Mouse (Mus musculus) heart, embryonic 13.5 days (tissue): ENCODE results near the gene 3110001I22Rik. TPM values are rescaled to one million over a fixed set of nuclear protein-coding genes. Genes with fewer than 3 reads are reported as not detected.
A peak's percentile ranks its signal among the peaks of the same experiment; 100 is the strongest.
"Not testable (repeated sequence)": the region's sequence is repeated elsewhere in the genome, so short reads cannot be mapped to it uniquely, and the experiment has no call there.

Experiments used
- ATAC-seq: fragments of 200-750 bp; cut with Nextera tagmentation; 2 replicates; pipeline ENCODE4 v1.8.0; 2017; ENCODE audit warnings: moderate TSS enrichment; ENCODE audit not compliant: insufficient number of reproducible peaks, low FRiP score, low TSS enrichment; ENCODE audit errors: extremely low read depth
- H3K27ac ChIP-seq: fragments of 300-500 bp; sonication (generic); replicated peaks from 2 replicates; pipeline ENCODE4 v1.5.1; 2015; ENCODE audit warnings: moderate library complexity, mild to moderate bottlenecking, inconsistent platforms
- H3K27me3 ChIP-seq: fragments of 300-500 bp; sonication (generic); replicated peaks from 2 replicates; pipeline ENCODE4 v1.6.1; 2015; ENCODE audit warnings: mild to moderate bottlenecking, inconsistent platforms
- H3K36me3 ChIP-seq: fragments of 300-500 bp; sonication (generic); 2 replicates; pipeline ENCODE4 v1.6.1; 2015; ENCODE audit warnings: mild to moderate bottlenecking, inconsistent platforms
- H3K4me1 ChIP-seq: fragments of 300-500 bp; sonication (generic); 2 replicates; pipeline ENCODE4 v1.6.1; 2015; ENCODE audit warnings: inconsistent platforms
- H3K4me2 ChIP-seq: fragments of 300-500 bp; sonication (generic); 2 replicates; pipeline ENCODE4 v1.6.1; 2015; ENCODE audit warnings: inconsistent platforms, mild to moderate bottlenecking, moderate library complexity
- H3K4me3 ChIP-seq: fragments of 300-500 bp; sonication (generic); 2 replicates; pipeline ENCODE4 v1.5.1; 2015; ENCODE audit warnings: moderate library complexity, mild to moderate bottlenecking, inconsistent platforms
- H3K9ac ChIP-seq: fragments of 300-500 bp; sonication (generic); 2 replicates; pipeline ENCODE4 v1.6.1; 2015; ENCODE audit warnings: inconsistent platforms, mild to moderate bottlenecking, moderate library complexity
- H3K9me3 ChIP-seq: fragments of 300-500 bp; sonication (generic); 2 replicates; pipeline ENCODE4 v1.6.1; 2016; ENCODE audit warnings: inconsistent platforms
- WGBS: fragments of 180-500 bp; shearing (Covaris S2); methylation state at CpG from one replicate; pipeline ENCODE4 v1.1.7; 2015; ENCODE audit warnings: mixed read lengths; 5-methylcytosine and 5-hydroxymethylcytosine counted together
- polyA plus RNA-seq: library from polyadenylated mRNA; unstranded; fragments of >200 nt; fragmentation: Nextera tagmentation; extraction: Ambion mirVana; gene quantifications from 2 replicates; pipeline ENCODE4 v1.2.1, GENCODE M21; 2015

Gene 3110001I22Rik
- polyA plus RNA-seq, 1 experiment from 2014 or later = 4.1 TPM

DNA sequence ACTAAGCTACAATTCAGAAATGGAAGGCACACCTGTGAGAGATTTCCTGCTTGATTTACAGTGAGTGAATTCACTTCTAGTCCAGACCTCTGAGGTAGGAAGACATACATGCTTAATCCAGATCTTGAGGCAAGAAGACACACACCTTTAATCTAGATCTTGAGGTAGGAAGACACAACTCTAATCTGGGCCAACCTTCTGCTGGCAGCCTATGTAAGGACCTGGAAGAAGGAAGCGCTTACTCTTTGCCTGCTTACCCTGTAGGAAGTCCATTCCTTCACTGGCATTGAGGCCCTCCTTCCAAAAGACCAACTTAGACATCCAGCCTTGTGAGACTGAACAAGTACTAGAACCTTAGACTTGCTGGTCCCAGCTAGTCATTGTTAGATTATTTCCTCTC lies 2.4 kb upstream of the 3110001I22Rik start:
- WGBS = 88% methylated on average over 1 of the region's 1 CpGs
- ATAC-seq = no peak
- peaks cover 32% of the 10 kb centered on the region for H3K4me1 ChIP-seq

DNA sequence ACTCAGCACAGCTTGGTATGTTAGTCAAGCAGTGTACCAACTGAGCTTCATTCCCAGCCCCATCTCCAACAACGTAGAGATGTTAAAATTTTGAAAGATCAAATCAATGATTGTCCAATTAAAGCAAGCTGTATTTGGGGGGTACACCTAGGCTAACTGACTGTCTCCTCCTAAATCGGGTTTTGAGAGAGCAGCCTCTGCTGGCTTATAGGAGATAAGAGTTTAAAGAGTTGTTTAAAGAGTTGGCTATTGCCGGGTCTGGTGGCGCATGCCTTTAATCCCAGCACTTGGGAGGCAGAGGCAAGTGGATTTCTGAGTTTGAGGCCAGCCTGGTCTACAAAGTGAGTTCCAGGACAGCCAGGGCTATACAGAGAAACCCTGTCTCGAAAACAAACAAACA lies 833 bp upstream of the 3110001I22Rik start:
- H3K36me3 ChIP-seq, H3K27ac ChIP-seq, H3K9ac ChIP-seq, ATAC-seq, H3K27me3 ChIP-seq, H3K9me3 ChIP-seq: not testable (repeated sequence)
- H3K4me1 ChIP-seq = peaks cover 32% of the 10 kb centered on the region
- H3K4me3 ChIP-seq = peak overlapping the region; percentile 96; the same call in 1 of the 2 replicates
- peak overlapping the region; percentile 83 for H3K4me2 ChIP-seq
- WGBS = 69% methylated on average over 5 of the region's 5 CpGs

More for the DNA sequence above, 2.4 kb upstream of the 3110001I22Rik start:
- Histone ChIP-seq H3K36me3 (peaks cover 20% of the 10 kb centered on the region), H3K9me3 (no peaks in the 10 kb centered on the region), H3K4me3 (no peak overlapping the region), H3K27me3 (no peaks in the 10 kb centered on the region), H3K27ac (no peak overlapping the region), H3K4me2 (no peak overlapping the region), H3K9ac (no peak overlapping the region)

DNA sequence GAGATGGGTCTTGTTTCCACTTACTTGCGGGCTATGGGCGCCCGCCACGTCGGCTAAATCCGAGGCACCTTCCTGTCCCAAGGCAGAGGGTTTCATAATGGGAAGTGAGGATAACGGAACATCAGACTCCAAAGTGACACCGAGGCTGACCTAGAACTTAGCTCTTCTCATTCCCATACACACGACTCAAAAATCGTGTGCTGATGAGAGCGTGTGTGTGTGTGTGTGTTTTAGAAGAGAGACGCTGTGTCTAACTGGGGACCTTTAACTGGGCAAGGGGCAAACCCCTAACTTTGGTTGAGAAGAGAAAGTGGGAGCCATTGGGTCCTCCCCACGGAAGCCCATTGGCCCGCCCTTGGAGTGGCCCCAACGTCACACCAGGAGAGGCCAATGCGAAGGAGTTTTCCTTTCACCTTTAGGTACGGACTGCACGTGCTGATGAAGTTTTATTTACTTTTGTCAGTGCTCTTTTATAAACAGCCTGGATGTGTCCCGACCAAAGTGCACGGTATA lies 713 bp downstream of the 3110001I22Rik start:
- Histone ChIP-seq H3K36me3 (peaks cover 16% of the 10 kb centered on the region), H3K4me1 (peaks cover 25% of the 10 kb centered on the region), H3K27ac (peak overlapping the region; percentile 91), H3K4me2 (peak overlapping the region; percentile 83), H3K9me3 (no peaks in the 10 kb centered on the region), H3K27me3 (no peaks in the 10 kb centered on the region), H3K4me3 (peak overlapping the region; percentile 96), H3K9ac (peak overlapping the region; percentile 94)
- WGBS = 2% methylated on average over 20 of the region's 20 CpGs
- no peak for ATAC-seq

DNA sequence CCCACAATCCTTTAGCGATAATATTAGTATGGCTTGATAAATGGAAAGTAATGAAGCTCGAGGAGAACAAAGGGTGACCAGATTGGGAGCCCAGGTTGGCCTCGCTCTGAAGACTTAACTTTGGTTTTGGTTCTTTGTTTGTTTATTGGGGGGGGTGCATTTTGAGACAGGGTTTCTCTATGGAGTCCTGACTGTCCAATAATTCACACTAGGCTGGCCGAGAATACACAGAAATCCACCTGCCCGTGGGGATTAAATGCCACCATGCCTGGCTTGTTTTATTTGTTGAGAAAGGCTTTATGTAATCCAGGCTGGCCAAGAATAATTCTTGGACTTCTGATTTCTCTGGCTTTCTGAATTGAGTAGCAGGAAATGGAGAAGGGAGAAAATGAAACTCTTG lies 1.4 kb downstream of the 3110001I22Rik start:
- Histone ChIP-seq H3K4me1 (peaks cover 23% of the 10 kb centered on the region), H3K9ac (peak overlapping the region; percentile 94; the same call in 1 of the 2 replicates), H3K36me3 (peaks cover 23% of the 10 kb centered on the region), H3K27ac (no peak overlapping the region), H3K4me2 (peak overlapping the region; percentile 83), H3K27me3 (no peaks in the 10 kb centered on the region), H3K9me3 (no peaks in the 10 kb centered on the region), H3K4me3 (peak overlapping the region; percentile 96)
- no peak for ATAC-seq
- WGBS = 80% methylated on average over 5 of the region's 5 CpGs

DNA sequence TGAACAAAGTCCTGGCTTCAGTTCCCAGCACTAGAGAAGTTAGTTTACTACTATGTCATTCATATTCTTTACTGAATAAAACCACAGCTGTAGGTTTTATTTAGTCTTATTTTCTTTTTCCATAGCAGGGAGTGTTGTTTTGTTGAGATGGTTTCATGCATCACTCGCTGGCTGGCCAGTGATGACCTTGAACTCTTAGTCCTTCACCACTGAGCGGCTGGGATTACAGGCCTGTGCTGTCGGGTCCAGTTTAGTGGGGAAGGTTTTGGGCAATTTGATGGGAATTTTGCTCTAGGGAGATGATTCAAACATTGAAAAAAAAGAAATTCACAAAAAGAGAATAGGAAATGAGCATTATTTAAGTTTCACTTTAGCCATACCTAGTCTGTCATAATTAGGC lies 2.8 kb downstream of the 3110001I22Rik start:
- WGBS = 88% methylated on average over 3 of the region's 3 CpGs
- no peak overlapping the region for H3K4me3 ChIP-seq
- peaks cover 34% of the 10 kb centered on the region for H3K36me3 ChIP-seq
- H3K4me1 ChIP-seq = peaks cover 15% of the 10 kb centered on the region
- H3K4me2 ChIP-seq = no peak overlapping the region
- H3K9me3 ChIP-seq = no peaks in the 10 kb centered on the region
- ATAC-seq = no peak
- H3K27ac ChIP-seq = no peak overlapping the region
- H3K27me3 ChIP-seq = no peaks in the 10 kb centered on the region
- no peak overlapping the region for H3K9ac ChIP-seq

DNA sequence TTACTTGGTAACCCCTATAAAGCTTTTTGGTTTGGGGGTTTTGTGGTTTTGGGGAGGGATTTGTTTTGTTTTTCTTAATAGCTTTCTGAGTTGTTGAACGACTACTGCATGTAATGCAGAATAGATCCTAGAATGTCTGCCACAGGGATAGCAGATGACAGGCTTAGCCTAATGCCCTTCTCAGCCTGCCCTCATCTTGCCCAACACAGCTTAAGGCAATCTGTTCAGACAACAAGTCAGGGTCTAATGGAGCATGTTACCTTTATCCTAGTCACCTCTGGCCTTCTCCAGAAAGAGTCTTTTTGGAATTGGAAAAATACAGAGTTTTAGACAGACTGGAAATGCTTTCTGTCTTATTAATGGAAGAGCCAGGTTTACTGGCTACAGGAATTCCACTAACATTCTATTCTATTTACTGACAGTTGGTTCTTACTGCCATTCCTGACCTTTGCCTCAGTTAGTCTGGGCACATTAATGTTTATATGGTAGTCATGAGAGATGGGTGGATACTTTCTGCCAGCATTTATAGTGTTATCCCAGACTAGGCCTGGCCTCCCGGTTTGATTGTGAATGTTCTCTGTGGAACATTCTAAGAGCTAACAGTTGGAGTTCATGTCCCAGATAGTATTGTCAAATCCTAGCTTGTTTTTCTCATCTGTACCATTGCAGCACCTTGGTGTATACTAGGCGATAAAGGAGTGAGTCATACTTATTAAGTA lies 7.0 kb downstream of the 3110001I22Rik start:
- Histone ChIP-seq H3K27me3 (no peaks in the 10 kb centered on the region), H3K9me3 (no peaks in the 10 kb centered on the region), H3K36me3 (peaks cover 48% of the 10 kb centered on the region), H3K4me2 (no peak overlapping the region), H3K4me3 (no peak overlapping the region), H3K9ac (no peak overlapping the region), H3K4me1 (no peaks in the 10 kb centered on the region; the same call in 1 of the 2 replicates), H3K27ac (no peak overlapping the region)
- 82% methylated on average over 3 of the region's 3 CpGs for WGBS
- ATAC-seq = no peak

DNA sequence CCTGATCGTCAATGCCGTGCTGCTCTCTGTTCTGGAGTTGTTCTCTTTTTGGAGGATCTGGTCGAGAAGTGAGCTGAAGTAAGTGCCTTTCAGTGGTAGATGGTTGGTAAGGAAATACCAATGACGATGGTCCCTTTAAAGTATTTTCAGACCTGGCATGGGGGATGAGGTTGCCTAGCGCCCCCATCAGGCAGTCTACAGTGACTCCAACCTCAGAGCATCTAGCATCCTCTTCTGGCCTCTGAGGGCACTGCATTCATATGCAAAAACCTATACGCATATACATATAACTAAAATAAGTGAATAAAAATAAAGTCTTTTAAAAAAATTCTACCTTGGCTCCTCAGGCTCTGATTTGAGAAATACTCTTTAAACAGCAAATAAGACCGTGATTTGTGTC lies 27.3 kb downstream of the 3110001I22Rik start:
- H3K9me3 ChIP-seq = no peaks in the 10 kb centered on the region
- H3K36me3 ChIP-seq = peaks cover 94% of the 10 kb centered on the region
- no peak for ATAC-seq
- no peak overlapping the region for H3K4me2 ChIP-seq
- no peak overlapping the region for H3K27ac ChIP-seq
- no peaks in the 10 kb centered on the region for H3K4me1 ChIP-seq
- H3K4me3 ChIP-seq = no peak overlapping the region
- 91% methylated on average over 7 of the region's 7 CpGs for WGBS
- no peak overlapping the region for H3K9ac ChIP-seq
- H3K27me3 ChIP-seq = no peaks in the 10 kb centered on the region

DNA sequence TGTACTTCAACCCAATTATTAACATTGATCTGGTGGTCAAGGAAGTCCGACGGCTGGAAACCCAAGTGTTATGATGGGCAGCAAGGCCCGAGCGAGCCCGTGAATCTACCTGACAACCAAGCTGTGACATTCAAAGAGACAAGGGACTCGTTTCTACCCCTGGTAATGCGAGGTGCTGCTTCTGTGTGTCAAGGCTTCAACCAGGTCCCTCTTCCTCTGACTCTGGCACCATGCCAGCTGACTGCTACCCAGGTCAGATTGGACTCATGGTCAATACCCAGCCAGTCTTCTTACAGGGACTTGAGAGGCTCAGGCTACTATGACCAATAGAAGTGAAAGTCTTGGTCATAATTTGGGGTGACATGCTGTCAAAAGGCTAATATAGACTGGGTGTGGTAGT lies 30.5 kb downstream of the 3110001I22Rik start:
- 85% methylated on average over 7 of the region's 7 CpGs for WGBS
- Histone ChIP-seq H3K27ac (no peak overlapping the region), H3K4me1 (no peaks in the 10 kb centered on the region), H3K4me3 (no peak overlapping the region), H3K4me2 (no peak overlapping the region), H3K9ac (no peak overlapping the region), H3K27me3 (no peaks in the 10 kb centered on the region), H3K36me3 (peaks cover 85% of the 10 kb centered on the region), H3K9me3 (no peaks in the 10 kb centered on the region)
- ATAC-seq = no peak

DNA sequence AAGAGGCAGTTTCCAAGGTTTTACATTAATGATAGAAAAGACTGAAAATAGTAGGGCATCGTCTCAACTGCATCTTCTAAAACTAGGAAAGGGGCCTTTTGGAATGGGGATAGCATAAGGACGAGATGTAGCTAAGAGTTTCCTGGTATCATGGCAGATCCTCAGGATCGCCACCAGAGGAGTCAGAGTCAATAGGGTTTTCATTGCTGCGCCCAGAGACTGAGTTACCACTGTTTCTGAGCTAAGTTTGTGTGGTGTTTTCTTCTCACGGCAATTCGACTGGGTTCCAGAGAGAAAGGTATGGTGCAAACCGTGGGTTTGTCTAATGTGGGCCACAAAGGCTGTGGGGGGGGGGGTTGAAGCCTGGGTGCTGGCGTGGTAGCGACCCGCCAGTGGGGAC lies 32.9 kb downstream of the 3110001I22Rik start:
- H3K4me2 ChIP-seq = no peak overlapping the region
- H3K27me3 ChIP-seq = no peaks in the 10 kb centered on the region
- H3K4me1 ChIP-seq = no peaks in the 10 kb centered on the region
- no peaks in the 10 kb centered on the region for H3K9me3 ChIP-seq
- no peak for ATAC-seq
- no peak overlapping the region for H3K9ac ChIP-seq
- 88% methylated on average over 10 of the region's 10 CpGs for WGBS
- H3K27ac ChIP-seq = no peak overlapping the region
- H3K4me3 ChIP-seq = no peak overlapping the region
- H3K36me3 ChIP-seq = peaks cover 60% of the 10 kb centered on the region

DNA sequence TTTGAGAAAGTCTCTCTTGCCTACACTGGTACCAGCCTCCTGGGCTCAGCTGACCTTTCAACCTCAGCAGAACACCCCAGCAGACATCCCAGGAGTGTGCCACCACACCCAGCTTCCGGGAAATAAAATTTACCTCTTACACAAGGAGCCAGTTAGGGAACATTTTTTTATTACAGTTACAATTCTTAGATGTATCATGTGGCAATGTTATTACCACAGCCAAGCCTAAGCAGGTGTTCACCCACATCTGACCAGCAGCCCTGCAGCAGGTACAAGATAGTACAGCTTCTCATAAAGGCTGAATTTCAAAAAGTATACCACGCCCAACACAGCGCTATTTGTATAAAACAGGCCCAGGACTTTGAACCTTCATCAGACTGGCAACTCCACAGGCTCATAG lies 43.2 kb downstream of the 3110001I22Rik start:
- no peaks in the 10 kb centered on the region for H3K4me1 ChIP-seq
- WGBS = 77% methylated on average over 3 of the region's 3 CpGs
- ATAC-seq = no peak
- no peaks in the 10 kb centered on the region for H3K9me3 ChIP-seq
- H3K4me2 ChIP-seq = no peak overlapping the region
- no peak overlapping the region for H3K9ac ChIP-seq
- no peak overlapping the region for H3K27ac ChIP-seq
- no peaks in the 10 kb centered on the region for H3K36me3 ChIP-seq
- H3K27me3 ChIP-seq = no peaks in the 10 kb centered on the region
- no peak overlapping the region for H3K4me3 ChIP-seq

DNA sequence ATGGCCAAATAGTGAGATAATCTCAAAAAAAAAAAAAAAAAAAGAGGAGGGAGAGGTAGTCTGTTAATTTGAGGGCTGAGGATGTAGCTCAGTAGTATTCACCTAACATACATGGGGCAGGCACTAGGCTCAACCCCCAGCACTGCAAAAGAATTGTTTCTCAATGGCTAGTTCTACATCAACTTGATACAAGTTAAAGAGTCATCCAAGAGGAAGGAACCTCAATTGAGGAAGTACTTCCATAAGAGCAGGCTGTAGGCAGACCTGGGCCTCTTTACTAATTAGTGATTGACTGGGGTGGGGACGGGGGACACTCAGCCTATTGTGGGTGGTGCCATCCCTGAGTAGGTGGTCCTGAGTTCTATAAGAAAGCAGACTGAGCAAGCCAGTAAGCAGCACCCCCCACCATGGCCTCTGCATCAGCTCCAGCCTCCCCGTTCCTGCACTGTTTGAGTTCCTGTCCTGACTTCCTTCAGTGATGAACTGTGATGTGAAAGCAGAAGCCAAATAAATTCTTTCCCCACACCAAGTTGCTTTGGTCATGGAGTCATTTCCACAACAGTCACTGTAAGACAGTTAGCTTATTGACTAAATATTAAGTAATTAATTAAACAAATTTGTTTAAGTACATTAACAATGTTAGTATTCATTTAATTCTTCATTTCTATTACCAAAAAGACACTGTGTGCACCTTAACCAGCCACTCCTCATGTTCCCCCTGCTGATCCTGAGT lies 45.3 kb downstream of the 3110001I22Rik start:
- no peak overlapping the region for H3K27ac ChIP-seq
- H3K4me3 ChIP-seq = no peak overlapping the region
- H3K27me3 ChIP-seq = no peaks in the 10 kb centered on the region
- 77% methylated on average over 2 of the region's 2 CpGs for WGBS
- no peak for ATAC-seq
- no peaks in the 10 kb centered on the region for H3K4me1 ChIP-seq
- no peak overlapping the region for H3K4me2 ChIP-seq
- no peaks in the 10 kb centered on the region for H3K9me3 ChIP-seq
- H3K9ac ChIP-seq = no peak overlapping the region
- H3K36me3 ChIP-seq = no peaks in the 10 kb centered on the region
